Mouse (Mus musculus): ENCODE results near the gene Bpnt1. TPM values are rescaled to one million over a fixed set of nuclear protein-coding genes. Genes with fewer than 3 reads are reported as not detected.

Gene Bpnt1
- total and polyA plus RNA-seq, 3 experiments: 3.5 to 13.3 (median 6.1) TPM

GRCm38 (mm10) chr1:185289231-185289630 lies 42.7 kb upstream of the Bpnt1 start:
- Histone ChIP-seq H3K4me3 (ENCODE audit: low read depth, low read length) (no peak overlapping the region), H3K27me3 (ENCODE audit: insufficient read depth, low read length) (no peaks in the 10 kb centered on the region), H3K9me3 (replicated peaks) (no peaks in the 10 kb centered on the region), H3K4me1 (ENCODE audit: insufficient read depth, low read depth, low read length) (no peaks in the 10 kb centered on the region), H3K36me3 (replicated peaks) (peaks cover 88% of the 10 kb centered on the region)
- no peak for DNase-seq (ENCODE audit: low spot score)
- TF ChIP-seq GATA2 (IDR thresholded peaks at IDR 0.05; ENCODE audit: borderline replicate concordance, low read depth, low read length): no peak
- TF ChIP-seq TAL1 (conservative IDR thresholded peaks at IDR 0.05; ENCODE audit: low read depth, low read length): no peak
- TF ChIP-seq CTCF (IDR thresholded peaks at IDR 0.05; ENCODE audit: low read depth, low read length): no peak
- TF ChIP-seq GATA1 (IDR thresholded peaks at IDR 0.05; ENCODE audit: borderline replicate concordance, low read length): no peak
- no peak for TF ChIP-seq POLR2AphosphoS5 (IDR thresholded peaks at IDR 0.05; ENCODE audit: insufficient replicate concordance, low read depth, low read length)
- ATAC-seq (ENCODE audit: extremely low read depth, insufficient number of reproducible peaks, low FRiP score, poor library complexity, severe bottlenecking): no peak

DNA sequence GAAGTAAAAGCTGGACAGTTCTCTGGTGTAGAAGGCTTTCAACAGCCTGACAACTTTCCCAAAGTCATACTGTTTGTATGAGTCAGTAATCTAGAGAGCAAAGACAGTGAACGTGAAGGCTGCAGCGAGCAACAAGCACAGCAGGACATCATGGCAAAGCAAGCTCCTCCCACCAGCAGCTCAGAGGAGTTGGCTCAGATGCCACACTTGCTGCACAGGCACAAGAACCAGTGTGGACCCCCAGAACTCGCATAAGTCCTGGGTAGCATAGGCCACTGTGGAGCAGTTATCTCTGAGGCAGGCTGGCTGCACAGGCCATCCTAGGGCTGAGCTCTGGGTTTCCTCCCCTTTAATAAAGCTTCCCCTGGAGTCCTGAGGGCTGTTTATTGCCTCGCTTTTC lies 40.6 kb upstream of the Bpnt1 start:
- Histone ChIP-seq H3K27me3 (ENCODE audit: insufficient read depth, low read length) (no peaks in the 10 kb centered on the region), H3K4me1 (ENCODE audit: insufficient read depth, low read depth, low read length) (no peaks in the 10 kb centered on the region), H3K9me3 (replicated peaks) (no peaks in the 10 kb centered on the region), H3K4me3 (ENCODE audit: low read depth, low read length) (no peak overlapping the region), H3K36me3 (replicated peaks) (peaks cover 89% of the 10 kb centered on the region)
- TF ChIP-seq TAL1 (conservative IDR thresholded peaks at IDR 0.05; ENCODE audit: low read depth, low read length): no peak
- TF ChIP-seq CTCF (IDR thresholded peaks at IDR 0.05; ENCODE audit: low read depth, low read length): no peak
- TF ChIP-seq GATA2 (IDR thresholded peaks at IDR 0.05; ENCODE audit: borderline replicate concordance, low read depth, low read length): no peak
- no peak for TF ChIP-seq GATA1 (IDR thresholded peaks at IDR 0.05; ENCODE audit: borderline replicate concordance, low read length)
- TF ChIP-seq POLR2AphosphoS5 (IDR thresholded peaks at IDR 0.05; ENCODE audit: insufficient replicate concordance, low read depth, low read length): no peak
- ATAC-seq (ENCODE audit: extremely low read depth, insufficient number of reproducible peaks, low FRiP score, poor library complexity, severe bottlenecking): no peak
- no peak for DNase-seq (ENCODE audit: low spot score)

DNA sequence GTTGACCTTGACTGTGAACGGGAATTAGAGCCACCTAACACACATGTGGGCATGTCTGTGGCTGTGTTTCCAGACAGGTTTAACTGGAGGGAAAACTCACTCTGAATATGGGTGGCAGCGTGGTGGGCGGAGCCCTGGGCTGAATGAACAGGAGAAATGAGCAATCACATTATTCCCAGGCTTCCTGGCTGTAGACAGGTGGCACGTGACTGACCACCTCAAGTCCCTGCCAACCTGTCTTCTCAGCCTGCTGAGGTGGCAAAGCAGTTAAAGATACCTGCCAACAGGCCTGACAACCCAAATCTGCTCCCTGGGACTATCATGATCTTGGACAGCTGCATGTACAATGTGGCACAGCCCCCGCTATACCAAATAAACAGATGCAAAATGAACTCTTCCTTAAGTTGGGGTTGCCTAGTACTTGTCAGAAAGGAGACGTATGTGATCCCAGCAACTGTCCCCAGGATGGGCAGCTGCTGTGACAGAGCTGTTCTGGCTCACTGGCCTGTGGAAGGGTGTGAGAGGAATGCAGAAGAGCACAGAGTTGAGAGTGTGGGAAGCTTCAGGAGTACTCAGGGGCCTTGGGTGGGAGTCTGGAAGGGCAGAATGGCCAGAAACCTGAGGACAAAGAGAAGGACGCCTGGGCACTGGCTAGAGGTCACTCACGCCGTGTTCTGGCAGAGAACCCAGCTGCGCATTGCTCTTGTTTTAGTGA lies 39.1 kb upstream of the Bpnt1 start:
- TF ChIP-seq GATA2 (IDR thresholded peaks at IDR 0.05; ENCODE audit: borderline replicate concordance, low read depth, low read length) (no peak), TAL1 (conservative IDR thresholded peaks at IDR 0.05; ENCODE audit: low read depth, low read length) (no peak), CTCF (IDR thresholded peaks at IDR 0.05; ENCODE audit: low read depth, low read length) (no peak), POLR2AphosphoS5 (IDR thresholded peaks at IDR 0.05; ENCODE audit: insufficient replicate concordance, low read depth, low read length) (no peak), GATA1 (IDR thresholded peaks at IDR 0.05; ENCODE audit: borderline replicate concordance, low read length) (no peak)
- ATAC-seq (ENCODE audit: extremely low read depth, insufficient number of reproducible peaks, low FRiP score, poor library complexity, severe bottlenecking) (no peak), DNase-seq (ENCODE audit: low spot score) (no peak)
- Histone ChIP-seq H3K9me3 (replicated peaks) (no peaks in the 10 kb centered on the region), H3K4me1 (ENCODE audit: insufficient read depth, low read depth, low read length) (no peaks in the 10 kb centered on the region), H3K36me3 (replicated peaks) (peaks cover 90% of the 10 kb centered on the region), H3K4me3 (ENCODE audit: low read depth, low read length) (no peak overlapping the region), H3K27me3 (ENCODE audit: insufficient read depth, low read length) (no peaks in the 10 kb centered on the region)

- no peaks in the 10 kb centered on the region for H3K4me1 ChIP-seq (ENCODE audit: insufficient read depth, low read depth, low read length)
- TF ChIP-seq POLR2AphosphoS5 (IDR thresholded peaks at IDR 0.05; ENCODE audit: insufficient replicate concordance, low read depth, low read length): no peak
- no peak for TF ChIP-seq GATA2 (IDR thresholded peaks at IDR 0.05; ENCODE audit: borderline replicate concordance, low read depth, low read length)
- no peak for TF ChIP-seq CTCF (IDR thresholded peaks at IDR 0.05; ENCODE audit: low read depth, low read length)
- no peak for TF ChIP-seq TAL1 (conservative IDR thresholded peaks at IDR 0.05; ENCODE audit: low read depth, low read length)
- TF ChIP-seq GATA1 (IDR thresholded peaks at IDR 0.05; ENCODE audit: borderline replicate concordance, low read length): no peak
- peaks cover 80% of the 10 kb centered on the region for H3K36me3 ChIP-seq (replicated peaks)
- no peaks in the 10 kb centered on the region for H3K9me3 ChIP-seq (replicated peaks)
- H3K27me3 ChIP-seq (ENCODE audit: insufficient read depth, low read length): no peaks in the 10 kb centered on the region
- DNase-seq (ENCODE audit: low spot score) (no peak), ATAC-seq (ENCODE audit: extremely low read depth, insufficient number of reproducible peaks, low FRiP score, poor library complexity, severe bottlenecking) (no peak)
- H3K4me3 ChIP-seq (ENCODE audit: low read depth, low read length): no peak overlapping the region
Measured at GRCm38 (mm10) chr1:185296850-185297249, 35.1 kb upstream of the Bpnt1 start.

DNA sequence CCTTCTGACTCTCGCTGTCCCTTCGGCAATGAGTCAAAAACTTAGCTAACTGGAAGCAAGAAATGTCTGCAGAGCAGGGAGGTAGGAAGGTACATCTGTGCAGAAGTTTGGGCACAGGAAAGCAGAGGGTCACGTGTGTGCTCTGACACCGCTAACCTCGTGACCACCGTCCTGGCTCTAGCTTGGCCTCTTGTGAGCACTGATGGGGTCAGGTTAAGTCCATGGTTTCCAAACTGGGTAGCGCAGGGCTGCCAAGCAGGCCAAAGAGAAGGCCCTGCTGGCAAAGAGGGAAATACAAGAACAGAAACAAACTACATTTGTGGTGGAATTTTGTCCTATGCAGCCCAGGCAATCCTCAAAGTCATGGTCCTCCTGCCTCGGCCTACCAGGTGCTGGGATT lies 33.5 kb upstream of the Bpnt1 start:
- ATAC-seq (ENCODE audit: extremely low read depth, insufficient number of reproducible peaks, low FRiP score, poor library complexity, severe bottlenecking) (no peak), DNase-seq (ENCODE audit: low spot score) (no peak)
- Histone ChIP-seq H3K4me3 (ENCODE audit: low read depth, low read length) (no peak overlapping the region), H3K9me3 (replicated peaks) (no peaks in the 10 kb centered on the region), H3K4me1 (ENCODE audit: insufficient read depth, low read depth, low read length) (no peaks in the 10 kb centered on the region), H3K27me3 (ENCODE audit: insufficient read depth, low read length) (no peaks in the 10 kb centered on the region), H3K36me3 (replicated peaks) (peaks cover 78% of the 10 kb centered on the region)
- TF ChIP-seq TAL1 (conservative IDR thresholded peaks at IDR 0.05; ENCODE audit: low read depth, low read length) (no peak), CTCF (IDR thresholded peaks at IDR 0.05; ENCODE audit: low read depth, low read length) (no peak)

DNA sequence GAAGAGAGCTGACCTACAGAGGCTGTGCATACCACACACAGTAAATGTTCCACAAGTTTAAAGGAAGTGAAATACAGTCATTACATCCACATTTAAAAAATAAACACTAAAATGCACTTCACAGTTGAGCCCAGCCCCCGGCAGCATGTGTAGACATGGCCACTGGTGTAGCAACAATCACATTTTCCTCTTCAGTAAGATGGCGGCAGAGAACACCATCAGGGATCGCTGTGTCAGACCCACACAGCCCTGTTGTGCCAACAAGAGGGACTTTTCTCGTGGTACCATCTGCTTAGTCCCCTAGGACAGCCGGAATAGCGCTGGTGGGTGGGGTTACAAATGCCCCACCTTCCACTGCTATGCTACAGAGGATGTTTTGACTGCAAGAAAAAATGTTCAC lies 29.1 kb upstream of the Bpnt1 start:
- no peak for ATAC-seq (ENCODE audit: extremely low read depth, insufficient number of reproducible peaks, low FRiP score, poor library complexity, severe bottlenecking)
- TF ChIP-seq GATA2 (IDR thresholded peaks at IDR 0.05; ENCODE audit: borderline replicate concordance, low read depth, low read length) (no peak), GATA1 (IDR thresholded peaks at IDR 0.05; ENCODE audit: borderline replicate concordance, low read length) (no peak), CTCF (IDR thresholded peaks at IDR 0.05; ENCODE audit: low read depth, low read length) (no peak), POLR2AphosphoS5 (IDR thresholded peaks at IDR 0.05; ENCODE audit: insufficient replicate concordance, low read depth, low read length) (no peak), TAL1 (conservative IDR thresholded peaks at IDR 0.05; ENCODE audit: low read depth, low read length) (no peak)

More for the DNA sequence above, 29.1 kb upstream of the Bpnt1 start:
- H3K36me3 ChIP-seq (replicated peaks): peaks cover 51% of the 10 kb centered on the region
- H3K27me3 ChIP-seq (ENCODE audit: insufficient read depth, low read length): no peaks in the 10 kb centered on the region
- H3K4me3 ChIP-seq (ENCODE audit: low read depth, low read length): no peak overlapping the region
- H3K4me1 ChIP-seq (ENCODE audit: insufficient read depth, low read depth, low read length): peaks cover 10% of the 10 kb centered on the region
- no peak for DNase-seq (ENCODE audit: low spot score)
- H3K9me3 ChIP-seq (replicated peaks): no peaks in the 10 kb centered on the region
